Comparison of ENCODE assay signal across 17 mouse cellular contexts in the genomic region with DNA sequence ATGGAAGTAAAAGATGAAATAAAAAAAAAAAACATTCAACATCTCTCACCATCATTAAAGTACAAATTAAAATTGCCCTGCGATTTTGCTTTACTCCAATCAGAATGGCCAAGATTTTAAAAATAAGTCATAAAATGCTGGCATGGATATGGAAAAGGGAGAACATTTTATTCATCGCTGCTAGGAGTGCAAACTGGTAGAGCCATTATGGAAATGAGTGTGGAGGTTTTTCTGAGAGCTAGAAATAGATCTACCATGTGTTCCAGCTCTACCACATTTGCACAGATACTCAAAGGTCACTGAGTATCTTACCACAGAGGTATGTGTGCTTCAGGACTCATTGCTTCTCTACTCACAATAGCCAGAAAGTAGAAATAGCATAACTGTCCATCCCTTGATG.
"Had no signal": no experiment of that assay in that cellular context is flagged by ENCODE, and none has a peak within 500 bp of the region (broad histone marks: within the 10 kb centered on the region; RNA-seq: fewer than 3 reads in every experiment).

No protein-coding gene starts in this region.

- DNase-seq: liver, postnatal 0 days; lung, adult 2 months; lung, postnatal 14 days; lung, postnatal 36 days; right cerebral cortex, postnatal 14 days; thymus, adult 18-20 months; thymus, postnatal 25 days; thymus, postnatal 4 days had no signal

- H3K27ac ChIP-seq: liver, embryonic 15.5 days; lung, embryonic 15.5 days; macrophage; midbrain, embryonic 13.5 days; midbrain, embryonic 15.5 days; neural tube, embryonic 12.5 days; stomach, embryonic 15.5 days; stomach, postnatal 0 days had no signal

- H3K36me3 ChIP-seq: liver, embryonic 15.5 days; lung, embryonic 15.5 days; midbrain, embryonic 13.5 days; midbrain, embryonic 15.5 days; neural tube, embryonic 12.5 days; stomach, embryonic 15.5 days had no signal

- H3K4me1 ChIP-seq: liver, embryonic 15.5 days; lung, embryonic 15.5 days; megakaryocyte, embryonic 14.5 days; stomach, embryonic 15.5 days had no signal

- H3K27me3 ChIP-seq: liver, embryonic 15.5 days; lung, embryonic 15.5 days; megakaryocyte, embryonic 14.5 days; midbrain, embryonic 13.5 days; midbrain, embryonic 15.5 days; neural tube, embryonic 12.5 days; stomach, embryonic 15.5 days had no signal

- H3K4me3 ChIP-seq: liver, embryonic 15.5 days; lung, embryonic 15.5 days; megakaryocyte, embryonic 14.5 days; midbrain, embryonic 13.5 days; midbrain, embryonic 15.5 days; neural tube, embryonic 12.5 days; stomach, embryonic 15.5 days had no signal
